Mouse (Mus musculus): ENCODE data around the gene Dennd5b. TPM values are rescaled to one million over a fixed set of nuclear protein-coding genes. Genes with fewer than 3 reads are reported as not detected.

The Dennd5b gene
- total RNA-seq, 1 experiment: 11.5 TPM

DNA sequence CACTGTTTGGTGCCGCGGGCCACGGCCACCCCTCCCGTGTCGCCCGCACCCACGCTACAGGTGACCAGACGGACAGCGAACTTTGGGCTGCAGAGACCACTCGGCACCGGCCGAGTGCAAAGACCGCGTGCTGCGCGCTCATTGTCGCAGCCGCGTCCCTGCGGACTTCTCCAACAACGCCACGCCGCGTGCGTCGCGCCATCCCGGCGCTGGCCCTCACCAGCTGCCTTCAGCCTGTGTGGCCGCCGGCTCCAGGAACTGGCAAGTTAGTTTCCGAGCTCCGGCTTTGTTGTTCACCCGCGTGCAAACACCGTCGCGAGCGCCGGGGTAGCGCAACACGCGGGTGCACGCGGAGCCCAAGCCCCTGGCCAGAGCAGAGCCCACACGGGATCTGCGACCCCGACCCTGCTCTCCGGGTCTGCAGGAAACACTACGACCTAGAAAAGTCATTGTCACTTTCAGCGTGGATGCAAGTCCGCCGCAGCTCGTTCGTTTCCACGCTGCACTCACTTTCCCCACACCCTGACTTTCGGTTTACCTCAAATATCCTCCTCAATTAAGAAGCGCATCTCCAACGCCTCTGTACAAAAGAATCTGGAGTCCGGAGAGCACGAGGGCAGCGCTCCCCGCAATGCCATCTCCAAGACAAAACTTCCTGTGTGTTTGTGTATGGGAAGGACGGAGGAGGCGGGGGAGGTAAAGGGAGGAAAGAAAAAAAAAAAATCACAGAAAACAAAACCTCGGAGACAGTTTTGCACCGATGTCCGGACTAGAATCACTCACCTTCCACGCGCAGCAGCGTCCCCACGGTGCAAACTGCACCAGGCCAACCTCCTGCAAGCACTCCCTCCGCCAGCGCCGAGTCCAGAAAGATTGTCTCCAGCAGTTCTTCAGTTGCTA is 155.7 kb downstream of the Dennd5b start:
- in situ Hi-C loops (cut with MboI; ENCODE audit: low sequenced_read_pairs in 2 of 2, unreplicated experiment in 2 of 2): no loop called here
- H3K4me1 ChIP-seq (ENCODE audit: control insufficient read depth in 2 of 2, insufficient read depth in 2 of 2, low read length in 2 of 2, poor library complexity in 1 of 2): peaks cover 6 to 9% of the 10 kb centered on the region in 2 experiments; a peak in 3 of 4 replicates
- peak overlapping the region; percentile 90 for H3K9ac ChIP-seq (ENCODE audit: insufficient read depth, low read depth, low read length, poor library complexity, severe bottlenecking)
- H3K36me3 ChIP-seq (ENCODE audit: control insufficient read depth, insufficient read depth, low read length, poor library complexity, severe bottlenecking): peaks cover 22% of the 10 kb centered on the region
- peak overlapping the region; percentile 81 to 98 for H3K4me3 ChIP-seq (ENCODE audit: insufficient read depth in 1 of 2, low read depth in 1 of 2, low read length in 2 of 2, poor library complexity in 1 of 2, severe bottlenecking in 1 of 2)
- no peaks in the 10 kb centered on the region for H3K9me3 ChIP-seq (ENCODE audit: control insufficient read depth, insufficient read depth, low read depth, low read length)
- no peak for DNase-seq (ENCODE audit: low read depth, low spot score)
- peak overlapping the region; percentile 90 for H3K27ac ChIP-seq (ENCODE audit: insufficient read depth, low read depth, low read length, poor library complexity, severe bottlenecking)
- TF ChIP-seq HCFC1 (IDR thresholded peaks at IDR 0.05; ENCODE audit: borderline replicate concordance, insufficient read depth, low read length) (no peak), ZC3H11A (IDR thresholded peaks at IDR 0.05; ENCODE audit: borderline replicate concordance, low read depth, low read length) (no peak), MAFK (IDR thresholded peaks at IDR 0.05; ENCODE audit: insufficient read depth, low read depth, low read length) (no peak), ZNF384 (IDR thresholded peaks at IDR 0.05; ENCODE audit: low read depth, low read length) (no peak), CHD2 (IDR thresholded peaks at IDR 0.05; ENCODE audit: low read depth, low read length) (no peak)

DNA sequence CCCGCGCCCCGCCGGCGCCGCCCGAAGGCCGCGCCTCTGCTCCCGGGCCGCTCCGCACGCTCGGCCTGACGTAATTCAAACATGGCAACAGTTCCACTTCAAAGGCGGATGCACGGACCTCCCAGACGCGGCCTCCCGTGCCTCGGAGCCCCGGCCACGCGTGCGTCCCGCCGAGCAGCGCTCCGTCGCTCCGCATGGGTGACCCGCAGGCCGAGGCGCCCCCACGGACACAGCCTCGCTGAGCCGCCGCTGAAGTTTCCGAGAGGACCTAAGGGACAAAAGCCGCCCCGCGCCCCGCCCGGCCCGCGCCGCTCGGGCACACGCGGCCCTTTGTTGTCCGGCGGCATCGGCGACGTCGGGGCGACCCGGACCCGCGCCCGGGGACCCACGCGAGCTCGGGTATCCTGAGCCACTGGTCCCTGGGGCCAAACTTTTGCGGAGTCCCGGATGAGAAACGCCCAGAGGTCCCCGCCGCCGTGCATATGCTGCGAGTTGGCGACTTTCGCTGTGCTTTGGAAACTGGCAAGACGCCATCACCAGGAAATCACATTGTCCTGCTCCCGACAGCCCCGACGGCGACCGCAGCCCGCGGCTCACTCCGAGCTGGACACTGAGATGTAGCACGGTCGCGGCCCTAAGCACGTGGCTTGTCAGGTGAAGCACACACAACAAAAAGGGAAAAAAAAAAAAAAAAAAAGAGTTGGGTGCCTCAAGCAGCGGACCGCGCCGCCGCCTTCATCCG is 156.5 kb downstream of the Dennd5b start:
- no peak for DNase-seq (ENCODE audit: low read depth, low spot score)
- peaks cover 24% of the 10 kb centered on the region for H3K36me3 ChIP-seq (ENCODE audit: control insufficient read depth, insufficient read depth, low read length, poor library complexity, severe bottlenecking)
- H3K27ac ChIP-seq (ENCODE audit: insufficient read depth, low read depth, low read length, poor library complexity, severe bottlenecking): peak overlapping the region; percentile 90
- H3K9ac ChIP-seq (ENCODE audit: insufficient read depth, low read depth, low read length, poor library complexity, severe bottlenecking): peak overlapping the region; percentile 90
- TF ChIP-seq ZNF384 (IDR thresholded peaks at IDR 0.05; ENCODE audit: low read depth, low read length) (peak; percentile 63; the same call in 1 of the 2 replicates), CHD2 (IDR thresholded peaks at IDR 0.05; ENCODE audit: low read depth, low read length) (no peak)
- no peaks in the 10 kb centered on the region for H3K9me3 ChIP-seq (ENCODE audit: control insufficient read depth, insufficient read depth, low read depth, low read length)
- peaks cover 6 to 10% of the 10 kb centered on the region in 2 experiments; a peak in 3 of 4 replicates for H3K4me1 ChIP-seq (ENCODE audit: control insufficient read depth in 2 of 2, insufficient read depth in 2 of 2, low read length in 2 of 2, poor library complexity in 1 of 2)
- in situ Hi-C loops (cut with MboI; ENCODE audit: low sequenced_read_pairs in 2 of 2, unreplicated experiment in 2 of 2): no loop called here
- peak overlapping the region; percentile 81 to 98 for H3K4me3 ChIP-seq (ENCODE audit: insufficient read depth in 1 of 2, low read depth in 1 of 2, low read length in 2 of 2, poor library complexity in 1 of 2, severe bottlenecking in 1 of 2)

DNA sequence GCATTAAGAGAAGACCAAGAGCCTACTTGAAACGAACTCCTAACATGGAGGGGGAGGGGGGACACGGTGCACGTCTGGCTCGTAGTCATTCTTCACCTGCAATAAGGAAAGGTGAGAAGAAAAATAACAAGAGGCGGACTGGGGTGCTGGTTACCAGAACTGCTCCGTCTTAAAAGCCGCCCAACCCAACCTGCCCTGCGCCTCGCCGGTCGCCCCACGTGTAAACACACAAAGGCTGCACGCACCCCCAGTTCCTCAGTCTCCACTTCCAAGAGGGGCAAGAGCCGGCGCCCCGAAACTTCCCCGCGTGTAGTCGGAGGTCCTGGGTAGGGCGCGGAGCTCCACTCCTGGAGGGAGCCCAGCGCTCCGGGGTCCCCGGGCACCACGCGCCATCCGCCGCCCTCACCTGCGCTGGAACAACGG is 157.1 kb downstream of the Dennd5b start:
- no peak for DNase-seq (ENCODE audit: low read depth, low spot score)
- H3K9ac ChIP-seq (ENCODE audit: insufficient read depth, low read depth, low read length, poor library complexity, severe bottlenecking): peak overlapping the region; percentile 90
- peaks cover 6 to 11% of the 10 kb centered on the region in 2 experiments; a peak in 3 of 4 replicates for H3K4me1 ChIP-seq (ENCODE audit: control insufficient read depth in 2 of 2, insufficient read depth in 2 of 2, low read length in 2 of 2, poor library complexity in 1 of 2)
- TF ChIP-seq ZNF384 (IDR thresholded peaks at IDR 0.05; ENCODE audit: low read depth, low read length) (no peak), MAFK (IDR thresholded peaks at IDR 0.05; ENCODE audit: insufficient read depth, low read depth, low read length) (no peak), HCFC1 (IDR thresholded peaks at IDR 0.05; ENCODE audit: borderline replicate concordance, insufficient read depth, low read length) (no peak), CHD2 (IDR thresholded peaks at IDR 0.05; ENCODE audit: low read depth, low read length) (no peak), ZC3H11A (IDR thresholded peaks at IDR 0.05; ENCODE audit: borderline replicate concordance, low read depth, low read length) (no peak)
- in situ Hi-C loops (cut with MboI; ENCODE audit: low sequenced_read_pairs in 2 of 2, unreplicated experiment in 2 of 2): no loop called here
- peak overlapping the region; percentile 81 to 98 for H3K4me3 ChIP-seq (ENCODE audit: insufficient read depth in 1 of 2, low read depth in 1 of 2, low read length in 2 of 2, poor library complexity in 1 of 2, severe bottlenecking in 1 of 2)
- H3K27ac ChIP-seq (ENCODE audit: insufficient read depth, low read depth, low read length, poor library complexity, severe bottlenecking): peak overlapping the region; percentile 90
- peaks cover 24% of the 10 kb centered on the region for H3K36me3 ChIP-seq (ENCODE audit: control insufficient read depth, insufficient read depth, low read length, poor library complexity, severe bottlenecking)
- no peaks in the 10 kb centered on the region for H3K9me3 ChIP-seq (ENCODE audit: control insufficient read depth, insufficient read depth, low read depth, low read length)

DNA sequence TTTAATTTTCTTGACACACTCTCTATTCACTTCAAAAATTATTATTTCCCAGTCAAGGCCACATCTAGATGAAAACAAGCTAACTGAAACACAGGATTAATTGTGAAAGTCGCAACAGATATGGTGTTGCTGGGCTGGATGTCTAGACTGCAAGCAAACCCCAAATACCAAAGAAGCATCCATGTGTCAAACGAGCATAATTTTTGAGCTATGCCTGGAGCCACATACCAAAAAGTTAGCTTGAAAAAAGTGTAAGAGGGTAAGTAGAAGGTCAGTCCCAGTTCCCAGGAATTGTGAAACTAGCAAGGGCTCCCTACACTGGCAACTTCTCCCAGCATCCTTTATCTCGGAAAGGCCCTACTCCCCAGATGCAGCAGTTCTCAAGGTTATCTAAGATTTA is 157.8 kb downstream of the Dennd5b start:
- DNase-seq (ENCODE audit: low read depth, low spot score): no peak
- in situ Hi-C loops (cut with MboI; ENCODE audit: low sequenced_read_pairs in 2 of 2, unreplicated experiment in 2 of 2): no loop called here
- Histone ChIP-seq H3K4me3 (ENCODE audit: insufficient read depth in 1 of 2, low read depth in 1 of 2, low read length in 2 of 2, poor library complexity in 1 of 2, severe bottlenecking in 1 of 2) (peak overlapping the region; percentile 81 to 98), H3K36me3 (ENCODE audit: control insufficient read depth, insufficient read depth, low read length, poor library complexity, severe bottlenecking) (peaks cover 24% of the 10 kb centered on the region), H3K4me1 (ENCODE audit: control insufficient read depth in 2 of 2, insufficient read depth in 2 of 2, low read length in 2 of 2, poor library complexity in 1 of 2) (peaks cover 6 to 12% of the 10 kb centered on the region in 2 experiments; a peak in 3 of 4 replicates), H3K27ac (ENCODE audit: insufficient read depth, low read depth, low read length, poor library complexity, severe bottlenecking) (no peak overlapping the region), H3K9me3 (ENCODE audit: control insufficient read depth, insufficient read depth, low read depth, low read length) (no peaks in the 10 kb centered on the region), H3K9ac (ENCODE audit: insufficient read depth, low read depth, low read length, poor library complexity, severe bottlenecking) (peak overlapping the region; percentile 73; the same call in 1 of the 2 replicates)
- TF ChIP-seq CHD2 (IDR thresholded peaks at IDR 0.05; ENCODE audit: low read depth, low read length) (no peak), HCFC1 (IDR thresholded peaks at IDR 0.05; ENCODE audit: borderline replicate concordance, insufficient read depth, low read length) (no peak), ZNF384 (IDR thresholded peaks at IDR 0.05; ENCODE audit: low read depth, low read length) (no peak), ZC3H11A (IDR thresholded peaks at IDR 0.05; ENCODE audit: borderline replicate concordance, low read depth, low read length) (no peak), MAFK (IDR thresholded peaks at IDR 0.05; ENCODE audit: insufficient read depth, low read depth, low read length) (no peak)
